Mouse (Mus musculus): ENCODE results near the gene Cacna1c. TPM values are rescaled to one million over a fixed set of nuclear protein-coding genes. Genes with fewer than 3 reads are reported as not detected.

Cacna1c gene
- total and polyA plus RNA-seq, 2 experiments from 2014 or later = 4.2 to 43.3 TPM

GRCm38 (mm10) chr6:118608906-118609305 is 587.3 kb downstream of the Cacna1c start:
- no peak overlapping the region for H3K27ac ChIP-seq (ENCODE audit: low read depth, low read length)
- DNase-seq (no peak), ATAC-seq (no peak)
- H3K27me3 ChIP-seq (ENCODE audit: insufficient read depth, low read length) = no peaks in the 10 kb centered on the region
- no peak for TF ChIP-seq CTCF (IDR thresholded peaks at IDR 0.05; ENCODE audit: low read depth)
- H3K9ac ChIP-seq = no peak overlapping the region
- H3K4me2 ChIP-seq (ENCODE audit: low read depth) = no peak overlapping the region
- H3K4me1 ChIP-seq (ENCODE audit: insufficient read depth) = no peaks in the 10 kb centered on the region
- no peaks in the 10 kb centered on the region for H3K9me3 ChIP-seq (ENCODE audit: low read length)
- 62% methylated on average over 6 of the region's 6 CpGs for WGBS
- peaks cover 61% of the 10 kb centered on the region for H3K36me3 ChIP-seq (ENCODE audit: insufficient read depth)
- no peak overlapping the region for H3K4me3 ChIP-seq (ENCODE audit: low read depth, low read length)

GRCm38 (mm10) chr6:118605974-118606373 is 590.2 kb downstream of the Cacna1c start:
- ATAC-seq (no peak), DNase-seq (no peak)
- no peak overlapping the region for H3K4me3 ChIP-seq (ENCODE audit: low read depth, low read length)
- H3K9me3 ChIP-seq (ENCODE audit: low read length) = no peaks in the 10 kb centered on the region
- no peaks in the 10 kb centered on the region for H3K27me3 ChIP-seq (ENCODE audit: insufficient read depth, low read length)
- H3K9ac ChIP-seq = no peak overlapping the region
- no peak overlapping the region for H3K27ac ChIP-seq (ENCODE audit: low read depth, low read length)
- no peaks in the 10 kb centered on the region for H3K4me1 ChIP-seq (ENCODE audit: insufficient read depth)
- H3K4me2 ChIP-seq (ENCODE audit: low read depth) = no peak overlapping the region
- peaks cover 69% of the 10 kb centered on the region for H3K36me3 ChIP-seq (ENCODE audit: insufficient read depth)
- 71% methylated on average over 7 of the region's 7 CpGs for WGBS
- peak; percentile 30; the same call in 1 of the 2 replicates for TF ChIP-seq CTCF (IDR thresholded peaks at IDR 0.05; ENCODE audit: low read depth)

DNA sequence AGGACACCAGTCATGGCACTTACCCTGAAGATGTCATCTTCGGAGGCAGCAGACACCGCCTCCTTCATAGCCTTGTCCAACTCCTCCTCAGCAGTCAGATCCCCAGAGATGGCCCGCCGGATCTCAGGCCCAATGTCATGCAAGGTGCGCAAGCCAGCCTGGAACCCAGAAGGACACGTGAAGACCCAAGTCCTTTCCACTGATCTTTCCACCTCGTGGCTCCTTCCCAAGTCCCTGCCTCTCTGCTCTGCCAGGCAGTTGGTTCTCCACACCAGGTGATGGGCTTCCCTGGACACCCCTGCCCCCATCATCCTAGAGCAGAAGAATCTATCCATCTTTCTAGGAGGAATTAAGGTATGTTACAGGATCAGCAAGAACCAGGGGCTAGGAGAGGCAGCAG is 592.4 kb downstream of the Cacna1c start:
- no peak overlapping the region for H3K4me2 ChIP-seq (ENCODE audit: low read depth)
- ATAC-seq = no peak
- H3K9me3 ChIP-seq (ENCODE audit: low read length) = no peaks in the 10 kb centered on the region
- no peak for TF ChIP-seq CTCF (IDR thresholded peaks at IDR 0.05; ENCODE audit: low read depth)
- H3K4me3 ChIP-seq (ENCODE audit: low read depth, low read length) = no peak overlapping the region
- H3K4me1 ChIP-seq (ENCODE audit: insufficient read depth) = no peaks in the 10 kb centered on the region
- H3K27ac ChIP-seq (ENCODE audit: low read depth, low read length) = no peak overlapping the region
- H3K9ac ChIP-seq = no peak overlapping the region
- WGBS = 94% methylated on average over 7 of the region's 7 CpGs
- H3K27me3 ChIP-seq (ENCODE audit: insufficient read depth, low read length) = no peaks in the 10 kb centered on the region
- no peak for DNase-seq
- peaks cover 65% of the 10 kb centered on the region for H3K36me3 ChIP-seq (ENCODE audit: insufficient read depth)

DNA sequence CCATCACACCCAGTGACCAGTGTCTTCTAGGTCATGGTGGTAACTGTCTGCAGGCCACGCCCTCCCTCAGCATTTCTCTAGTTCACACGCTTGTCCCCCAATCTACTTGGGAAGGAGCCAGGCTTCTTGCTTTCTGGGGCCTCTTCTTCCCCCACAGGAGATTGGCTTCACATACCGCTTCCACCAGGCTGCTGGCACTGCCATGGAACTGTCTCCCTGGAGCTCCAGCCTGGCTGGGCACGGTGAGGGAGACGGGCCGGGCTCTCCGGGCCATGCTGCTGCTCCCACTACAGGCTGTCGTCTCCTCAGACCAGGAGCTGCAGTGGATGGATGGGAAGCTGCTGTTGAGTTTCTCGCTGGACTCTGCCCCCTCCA is 600.5 kb downstream of the Cacna1c start:
- 56% methylated on average over 9 of the region's 9 CpGs for WGBS
- TF ChIP-seq CTCF (IDR thresholded peaks at IDR 0.05; ENCODE audit: low read depth) = no peak
- Histone ChIP-seq H3K4me3 (ENCODE audit: low read depth, low read length) (no peak overlapping the region), H3K4me2 (ENCODE audit: low read depth) (no peak overlapping the region), H3K9me3 (ENCODE audit: low read length) (no peaks in the 10 kb centered on the region), H3K9ac (no peak overlapping the region), H3K27me3 (ENCODE audit: insufficient read depth, low read length) (peaks cover 6% of the 10 kb centered on the region; the same call in 1 of the 2 replicates), H3K4me1 (ENCODE audit: insufficient read depth) (0 out of 2 replicates have a peak, but pooled peaks cover 5% of the 10 kb centered on the region), H3K27ac (ENCODE audit: low read depth, low read length) (no peak overlapping the region), H3K36me3 (ENCODE audit: insufficient read depth) (peaks cover 42% of the 10 kb centered on the region)
- no peak for ATAC-seq
- no peak for DNase-seq

DNA sequence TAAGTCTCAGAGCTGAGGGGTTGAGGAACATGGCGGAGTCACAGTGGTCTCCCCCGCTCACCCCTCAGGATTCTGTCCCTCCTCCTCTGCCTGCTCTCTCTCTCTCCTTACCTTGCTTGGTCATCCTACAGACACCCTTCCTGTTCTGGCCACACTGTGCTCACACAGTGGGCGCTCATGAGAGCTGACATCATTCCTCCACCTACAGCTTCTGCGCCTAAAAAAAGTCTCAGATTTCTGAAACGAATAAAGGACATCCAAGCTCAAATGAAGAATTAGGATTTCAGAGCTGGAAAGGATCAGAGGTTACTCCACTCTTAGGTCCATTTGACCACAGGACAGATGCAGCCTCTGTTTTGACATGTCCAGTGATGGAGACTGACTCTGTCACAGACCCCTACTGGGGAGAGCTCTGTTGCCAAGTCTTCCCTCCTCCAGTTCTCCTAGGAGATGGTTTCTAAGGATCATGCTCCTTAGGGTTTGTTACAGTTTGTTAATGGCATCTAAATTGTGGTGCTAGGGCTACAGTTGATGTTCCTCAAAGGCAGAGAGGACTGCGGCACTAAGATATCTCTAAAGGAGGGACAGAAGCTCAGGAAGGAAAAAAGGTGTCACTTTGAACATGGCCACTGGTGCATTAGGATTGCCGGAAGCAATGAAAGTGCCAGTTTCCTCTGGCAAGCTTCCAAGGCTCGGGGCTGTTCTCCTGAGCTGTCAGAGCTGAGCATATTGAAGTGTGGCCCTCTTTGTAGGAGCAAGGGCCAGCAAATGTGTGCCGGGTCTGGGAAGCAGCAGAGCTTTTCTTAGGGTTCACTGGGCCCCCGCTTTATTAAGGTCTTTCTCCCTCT is 601.2 kb downstream of the Cacna1c start:
- ATAC-seq (no peak), DNase-seq (no peak)
- Histone ChIP-seq H3K4me3 (ENCODE audit: low read depth, low read length) (no peak overlapping the region), H3K36me3 (ENCODE audit: insufficient read depth) (peaks cover 40% of the 10 kb centered on the region), H3K9me3 (ENCODE audit: low read length) (no peaks in the 10 kb centered on the region), H3K27ac (ENCODE audit: low read depth, low read length) (no peak overlapping the region), H3K27me3 (ENCODE audit: insufficient read depth, low read length) (peaks cover 6% of the 10 kb centered on the region; the same call in 1 of the 2 replicates), H3K9ac (no peak overlapping the region), H3K4me1 (ENCODE audit: insufficient read depth) (0 out of 2 replicates have a peak, but pooled peaks cover 5% of the 10 kb centered on the region), H3K4me2 (ENCODE audit: low read depth) (no peak overlapping the region)
- 69% methylated on average over 10 of the region's 10 CpGs for WGBS
- TF ChIP-seq CTCF (IDR thresholded peaks at IDR 0.05; ENCODE audit: low read depth) = no peak

DNA sequence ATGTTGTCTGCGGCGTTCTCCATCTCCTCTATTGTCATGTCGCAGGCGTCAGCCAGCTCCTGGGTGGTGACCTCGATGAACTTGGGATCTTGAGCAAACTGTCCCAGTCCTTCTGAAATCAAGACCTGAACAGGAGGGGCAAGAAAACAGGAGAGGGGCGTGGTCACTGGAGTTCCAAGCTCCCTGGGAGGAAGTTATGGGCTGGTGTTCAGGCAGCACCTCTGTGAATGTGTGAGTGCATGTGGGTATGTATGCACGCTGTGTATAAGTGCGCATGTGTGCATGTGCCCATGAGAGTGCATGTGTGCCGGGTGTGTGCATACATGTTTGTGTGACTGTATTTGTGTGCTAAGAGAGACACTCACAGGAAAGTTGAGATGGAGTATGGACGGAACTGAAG is 602.1 kb downstream of the Cacna1c start:
- H3K4me3 ChIP-seq (ENCODE audit: low read depth, low read length) = 0 out of 2 replicates have a peak overlapping the region, but pooled peaks have one; percentile 14
- no peak for ATAC-seq
- H3K27ac ChIP-seq (ENCODE audit: low read depth, low read length) = no peak overlapping the region
- WGBS = 40% methylated on average over 10 of the region's 10 CpGs
- no peak for DNase-seq
- H3K4me1 ChIP-seq (ENCODE audit: insufficient read depth) = 0 out of 2 replicates have a peak, but pooled peaks cover 5% of the 10 kb centered on the region
- H3K36me3 ChIP-seq (ENCODE audit: insufficient read depth) = peaks cover 40% of the 10 kb centered on the region
- H3K9ac ChIP-seq = no peak overlapping the region
- H3K9me3 ChIP-seq (ENCODE audit: low read length) = no peaks in the 10 kb centered on the region
- H3K4me2 ChIP-seq (ENCODE audit: low read depth) = peak overlapping the region; percentile 43
- TF ChIP-seq CTCF (IDR thresholded peaks at IDR 0.05; ENCODE audit: low read depth) = no peak
- H3K27me3 ChIP-seq (ENCODE audit: insufficient read depth, low read length) = peaks cover 6% of the 10 kb centered on the region; the same call in 1 of the 2 replicates

Measured in forebrain, postnatal 0 days (tissue).